Mouse (Mus musculus) forebrain, embryonic 15.5 days (tissue): ENCODE data around the gene Ddx19b. TPM values are rescaled to one million over a fixed set of nuclear protein-coding genes. Genes with fewer than 3 reads are reported as not detected.
"Not testable (repeated sequence)": the region's sequence is repeated elsewhere in the genome, so short reads cannot be mapped to it uniquely, and the experiment has no call there.

Source experiments
- ATAC-seq: fragments of 200-750 bp; cut with Nextera tagmentation; replicated peaks from 2 replicates; pipeline ENCODE4 v1.8.0; 2017; ENCODE audit warnings: mild to moderate bottlenecking, moderate TSS enrichment, moderate library complexity
- H3K27ac ChIP-seq: fragments of 300-500 bp; sonication (generic); replicated peaks from 2 replicates; pipeline ENCODE4 v1.5.1; 2015; ENCODE audit warnings: mild to moderate bottlenecking, inconsistent platforms
- H3K27me3 ChIP-seq: fragments of 300-500 bp; sonication (generic); 2 replicates; pipeline ENCODE4 v1.6.1; 2015; ENCODE audit warnings: inconsistent platforms
- H3K36me3 ChIP-seq: fragments of 300-500 bp; sonication (generic); 2 replicates; pipeline ENCODE4 v1.6.1; 2015; ENCODE audit warnings: mild to moderate bottlenecking, inconsistent platforms
- H3K4me1 ChIP-seq: fragments of 300-500 bp; sonication (generic); 2 replicates; pipeline ENCODE4 v1.6.1; 2015; ENCODE audit warnings: inconsistent platforms
- H3K4me2 ChIP-seq: fragments of 300-500 bp; sonication (generic); replicated peaks from 2 replicates; pipeline ENCODE4 v1.6.1; 2015; ENCODE audit warnings: mild to moderate bottlenecking, inconsistent platforms
- H3K4me3 ChIP-seq: fragments of 300-500 bp; sonication (generic); 2 replicates; pipeline ENCODE4 v1.5.1; 2015; ENCODE audit warnings: mild to moderate bottlenecking, inconsistent platforms
- H3K9ac ChIP-seq: fragments of 300-500 bp; sonication (generic); replicated peaks from 2 replicates; pipeline ENCODE4 v1.6.1; 2015; ENCODE audit warnings: mild to moderate bottlenecking, inconsistent platforms
- H3K9me3 ChIP-seq: fragments of 300-500 bp; sonication (generic); 2 replicates; pipeline ENCODE4 v1.6.1; 2016; ENCODE audit warnings: inconsistent platforms
- WGBS: fragments of 180-500 bp; shearing (Covaris S2); methylation state at CpG from one replicate; pipeline ENCODE4 v1.1.7; 2015; ENCODE audit warnings: mixed read lengths; 5-methylcytosine and 5-hydroxymethylcytosine counted together
- polyA plus RNA-seq: library from polyadenylated mRNA; unstranded; fragments of >200 nt; fragmentation: Nextera tagmentation; extraction: Ambion mirVana; gene quantifications from 2 replicates; pipeline ENCODE4 v1.2.1, GENCODE M21; 2015

Ddx19b gene
- polyA plus RNA-seq, 1 experiment from 2014 or later: 8.9 TPM

GRCm38 (mm10) chr8:110981304-110981703, 50.2 kb downstream of the Ddx19b start:
- no peaks in the 10 kb centered on the region for H3K27me3 ChIP-seq
- WGBS: 90% methylated on average over 2 of the region's 2 CpGs
- H3K4me3 ChIP-seq: no peak overlapping the region
- no peak for ATAC-seq
- no peaks in the 10 kb centered on the region for H3K9me3 ChIP-seq
- H3K4me1 ChIP-seq: no peaks in the 10 kb centered on the region
- H3K4me2 ChIP-seq: no peak overlapping the region
- no peak overlapping the region for H3K27ac ChIP-seq
- no peak overlapping the region for H3K9ac ChIP-seq
- peaks cover 70% of the 10 kb centered on the region for H3K36me3 ChIP-seq

- WGBS: 95% methylated on average over 2 of the region's 2 CpGs
- peaks cover 62% of the 10 kb centered on the region for H3K36me3 ChIP-seq
- H3K9ac ChIP-seq: not testable (repeated sequence)
These were observed 53.6 kb downstream of the Ddx19b start for GRCm38 (mm10) chr8:110977987-110978386.

DNA sequence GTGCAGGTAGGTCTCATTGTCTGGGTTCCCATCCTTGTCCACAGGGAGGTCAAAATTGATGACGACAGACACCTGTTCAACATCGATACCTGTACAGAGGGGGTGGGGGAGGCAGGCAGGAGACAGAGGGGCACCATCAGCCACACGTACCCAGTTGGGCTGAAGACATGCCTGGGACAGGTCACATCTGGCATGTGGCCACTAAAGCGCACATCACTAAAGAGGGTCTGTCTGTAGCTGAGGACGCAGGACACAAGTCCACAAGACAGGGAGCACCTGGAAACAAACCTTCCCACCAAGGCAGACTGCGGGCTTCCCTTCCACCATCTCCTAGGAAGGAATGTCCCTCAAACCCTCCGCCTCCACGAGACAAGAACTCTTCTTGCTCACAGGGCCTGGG, 55.0 kb downstream of the Ddx19b start:
- H3K27me3 ChIP-seq, H3K4me2 ChIP-seq, H3K4me3 ChIP-seq, H3K9ac ChIP-seq, H3K9me3 ChIP-seq, H3K4me1 ChIP-seq, ATAC-seq, H3K27ac ChIP-seq: not testable (repeated sequence)
- WGBS: 98% methylated on average over 8 of the region's 8 CpGs
- H3K36me3 ChIP-seq: peaks cover 51% of the 10 kb centered on the region

More at GRCm38 (mm10) chr8:110977987-110978386, 53.6 kb downstream of the Ddx19b start:
- H3K4me1 ChIP-seq, ATAC-seq, H3K4me3 ChIP-seq, H3K4me2 ChIP-seq, H3K9me3 ChIP-seq, H3K27ac ChIP-seq, H3K27me3 ChIP-seq: not testable (repeated sequence)

GRCm38 (mm10) chr8:110969910-110970770, 61.4 kb downstream of the Ddx19b start:
- H3K36me3 ChIP-seq: peaks cover 31% of the 10 kb centered on the region
- peak overlapping the region; percentile 58 for H3K4me3 ChIP-seq
- WGBS: 5% methylated on average over 45 of the region's 45 CpGs
- H3K9ac ChIP-seq: peak overlapping the region; percentile 60
- peaks cover 20% of the 10 kb centered on the region for H3K4me1 ChIP-seq
- H3K4me2 ChIP-seq: peak overlapping the region; percentile 72
- H3K9me3 ChIP-seq: no peaks in the 10 kb centered on the region
- H3K27me3 ChIP-seq: no peaks in the 10 kb centered on the region
- 0 out of 2 replicates have a peak overlapping the region, but pooled peaks have one; percentile 29 for H3K27ac ChIP-seq
- peak; percentile 99 for ATAC-seq

DNA sequence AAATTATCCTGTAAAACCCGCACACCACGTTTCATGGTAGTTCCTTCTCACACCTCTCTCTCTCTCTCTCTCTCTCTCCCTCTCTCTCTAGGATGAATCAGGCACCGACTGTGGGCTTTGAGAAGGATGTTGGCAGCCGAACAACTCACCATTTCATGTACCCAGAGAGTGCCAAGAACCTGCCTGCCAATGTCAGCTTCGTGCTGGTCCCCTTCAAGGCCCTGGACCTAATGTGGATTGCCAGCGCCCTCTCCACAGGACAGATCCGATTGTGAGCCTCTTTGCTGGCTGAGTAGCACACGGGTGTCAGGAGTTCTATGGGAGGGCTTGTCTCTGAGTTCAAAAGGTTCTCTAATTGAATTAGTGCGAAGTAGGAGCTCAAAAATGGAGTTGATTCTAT, 64.2 kb downstream of the Ddx19b start:
- Histone ChIP-seq H3K9me3 (no peaks in the 10 kb centered on the region), H3K4me3 (no peak overlapping the region), H3K36me3 (peaks cover 22% of the 10 kb centered on the region), H3K27ac (no peak overlapping the region), H3K4me2 (no peak overlapping the region), H3K9ac (no peak overlapping the region), H3K4me1 (peaks cover 24% of the 10 kb centered on the region), H3K27me3 (no peaks in the 10 kb centered on the region)
- ATAC-seq: no peak
- 73% methylated on average over 9 of the region's 9 CpGs for WGBS

DNA sequence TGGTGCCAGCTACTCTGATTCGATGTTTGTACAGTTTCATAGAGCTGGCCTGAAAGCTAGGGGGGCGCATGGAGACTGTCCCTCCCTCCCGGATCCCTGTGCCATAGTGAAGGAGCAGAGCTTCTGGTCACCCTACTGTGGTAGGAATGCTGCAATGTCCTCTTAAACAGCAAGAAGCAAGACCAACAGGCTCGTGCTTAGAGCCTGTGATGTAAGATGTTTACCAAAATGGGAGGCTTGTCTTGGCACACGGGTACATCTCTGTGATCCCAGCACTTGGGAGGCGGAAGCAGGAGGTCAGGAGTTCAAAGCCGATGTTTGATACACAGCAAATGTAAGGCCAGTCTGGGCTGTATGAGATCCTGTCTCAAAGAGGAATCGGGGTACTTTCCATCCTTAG, 65.0 kb downstream of the Ddx19b start:
- Histone ChIP-seq H3K9me3 (no peaks in the 10 kb centered on the region), H3K27ac (no peak overlapping the region), H3K36me3 (peaks cover 22% of the 10 kb centered on the region), H3K4me3 (no peak overlapping the region), H3K9ac (no peak overlapping the region), H3K27me3 (no peaks in the 10 kb centered on the region), H3K4me1 (peaks cover 24% of the 10 kb centered on the region), H3K4me2 (no peak overlapping the region)
- ATAC-seq: no peak
- 91% methylated on average over 8 of the region's 8 CpGs for WGBS

- Histone ChIP-seq H3K4me1 (peaks cover 17% of the 10 kb centered on the region), H3K27me3 (no peaks in the 10 kb centered on the region), H3K9ac (no peak overlapping the region), H3K36me3 (peaks cover 22% of the 10 kb centered on the region), H3K4me3 (no peak overlapping the region), H3K9me3 (no peaks in the 10 kb centered on the region), H3K27ac (peak overlapping the region; percentile 47), H3K4me2 (no peak overlapping the region)
- 45% methylated on average over 7 of the region's 7 CpGs for WGBS
- no peak for ATAC-seq
These were observed 66.0 kb downstream of the Ddx19b start for GRCm38 (mm10) chr8:110965594-110965993.

- 72% methylated on average over 7 of the region's 7 CpGs for WGBS
- Histone ChIP-seq H3K9me3 (no peaks in the 10 kb centered on the region), H3K9ac (no peak overlapping the region), H3K36me3 (peaks cover 22% of the 10 kb centered on the region), H3K4me2 (no peak overlapping the region), H3K4me1 (peaks cover 11% of the 10 kb centered on the region), H3K27ac (peak overlapping the region; percentile 47; the same call in 1 of the 2 replicates), H3K27me3 (no peaks in the 10 kb centered on the region), H3K4me3 (no peak overlapping the region)
- no peak for ATAC-seq
These were observed 66.9 kb downstream of the Ddx19b start for GRCm38 (mm10) chr8:110964666-110965065.

DNA sequence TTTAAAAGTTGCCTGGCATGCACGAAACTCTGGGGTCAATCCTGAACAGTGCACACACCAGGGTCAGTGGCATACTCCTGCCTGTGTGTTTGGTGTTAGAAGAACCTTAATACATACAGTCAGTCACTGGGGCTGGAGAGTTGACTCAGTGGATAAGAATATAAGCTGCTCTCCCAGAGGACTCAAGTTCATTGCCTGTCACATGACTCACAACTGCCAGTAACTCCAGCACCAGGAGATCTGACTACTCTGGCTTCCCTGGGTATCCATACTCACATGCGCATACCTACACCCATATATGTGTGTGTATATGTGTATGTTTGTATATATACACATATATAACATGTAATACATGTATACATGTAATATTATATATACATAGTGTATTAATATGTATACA, 68.5 kb downstream of the Ddx19b start:
- ATAC-seq: no peak
- H3K4me1 ChIP-seq: peaks cover 11% of the 10 kb centered on the region
- H3K36me3 ChIP-seq: peaks cover 24% of the 10 kb centered on the region
- 85% methylated on average over 2 of the region's 2 CpGs for WGBS
- H3K9me3 ChIP-seq: no peaks in the 10 kb centered on the region
- no peak overlapping the region for H3K9ac ChIP-seq
- H3K4me3 ChIP-seq: no peak overlapping the region
- no peaks in the 10 kb centered on the region for H3K27me3 ChIP-seq
- no peak overlapping the region for H3K4me2 ChIP-seq
- no peak overlapping the region for H3K27ac ChIP-seq

DNA sequence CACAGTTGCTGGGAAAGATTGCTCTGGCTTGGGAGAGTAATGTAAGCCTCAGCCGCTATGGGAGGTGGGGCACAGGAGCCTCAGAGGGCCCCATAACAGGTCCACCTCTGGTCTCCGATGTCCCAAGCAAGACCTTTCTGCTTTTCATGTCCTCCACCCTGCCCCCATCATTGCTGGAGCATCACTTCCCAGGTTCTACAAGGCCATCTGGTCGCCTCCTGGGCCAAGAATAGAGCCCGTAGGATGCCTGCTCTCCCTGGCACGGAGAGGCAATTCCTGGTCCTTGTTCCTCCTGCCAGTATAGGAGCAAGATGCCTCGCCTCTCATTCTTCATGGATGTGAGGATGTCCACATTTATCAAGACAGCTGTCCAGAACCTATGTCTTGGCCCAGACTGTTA, 71.6 kb downstream of the Ddx19b start:
- Histone ChIP-seq H3K27me3 (no peaks in the 10 kb centered on the region), H3K9ac (no peak overlapping the region), H3K36me3 (peaks cover 30% of the 10 kb centered on the region), H3K9me3 (no peaks in the 10 kb centered on the region), H3K27ac (no peak overlapping the region), H3K4me1 (0 out of 2 replicates have a peak, but pooled peaks cover 2% of the 10 kb centered on the region), H3K4me2 (no peak overlapping the region), H3K4me3 (no peak overlapping the region)
- 80% methylated on average over 6 of the region's 6 CpGs for WGBS
- ATAC-seq: no peak

- no peaks in the 10 kb centered on the region for H3K27me3 ChIP-seq
- no peak overlapping the region for H3K9ac ChIP-seq
- no peak overlapping the region for H3K4me3 ChIP-seq
- no peak for ATAC-seq
- H3K36me3 ChIP-seq: peaks cover 28% of the 10 kb centered on the region
- WGBS: 89% methylated on average over 12 of the region's 12 CpGs
- no peak overlapping the region for H3K4me2 ChIP-seq
- 0 out of 2 replicates have a peak overlapping the region, but pooled peaks have one; percentile 5 for H3K27ac ChIP-seq
- H3K9me3 ChIP-seq: no peaks in the 10 kb centered on the region
- H3K4me1 ChIP-seq: no peaks in the 10 kb centered on the region
These were observed 72.3 kb downstream of the Ddx19b start for GRCm38 (mm10) chr8:110959071-110959780.

DNA sequence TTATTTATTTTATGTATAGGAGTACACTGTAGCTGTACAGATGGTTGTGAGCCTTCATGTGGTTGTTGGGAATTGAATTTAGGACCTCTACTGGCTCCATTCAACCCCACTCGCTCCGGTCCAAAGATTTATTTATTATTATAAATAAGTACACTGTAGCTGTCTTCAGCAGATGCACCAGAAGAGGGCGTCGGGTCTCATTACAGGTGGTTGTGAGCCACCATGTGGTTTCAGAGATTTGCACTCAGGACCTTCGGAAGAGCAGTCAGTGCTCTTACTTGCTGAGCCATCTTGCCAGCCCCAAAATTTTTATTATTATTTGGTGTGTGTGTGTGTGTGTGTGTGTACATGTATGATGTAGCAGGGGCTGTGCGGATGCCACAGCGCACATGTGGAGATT, 73.0 kb downstream of the Ddx19b start:
- H3K4me2 ChIP-seq, H3K27me3 ChIP-seq, H3K4me1 ChIP-seq, H3K9ac ChIP-seq, H3K27ac ChIP-seq, H3K4me3 ChIP-seq, H3K9me3 ChIP-seq, ATAC-seq: not testable (repeated sequence)
- 93% methylated on average over 7 of the region's 7 CpGs for WGBS
- peaks cover 26% of the 10 kb centered on the region for H3K36me3 ChIP-seq
